Mouse (Mus musculus) heart, adult 11 months (tissue): ENCODE results near the gene Gper1.
A peak's percentile ranks its signal among the peaks of the same experiment; 100 is the strongest.

ENCODE experiments used
- DNase-seq: peaks from one replicate; pipeline ENCODE4 v3.0.0; 2022

The Gper1 gene

DNA sequence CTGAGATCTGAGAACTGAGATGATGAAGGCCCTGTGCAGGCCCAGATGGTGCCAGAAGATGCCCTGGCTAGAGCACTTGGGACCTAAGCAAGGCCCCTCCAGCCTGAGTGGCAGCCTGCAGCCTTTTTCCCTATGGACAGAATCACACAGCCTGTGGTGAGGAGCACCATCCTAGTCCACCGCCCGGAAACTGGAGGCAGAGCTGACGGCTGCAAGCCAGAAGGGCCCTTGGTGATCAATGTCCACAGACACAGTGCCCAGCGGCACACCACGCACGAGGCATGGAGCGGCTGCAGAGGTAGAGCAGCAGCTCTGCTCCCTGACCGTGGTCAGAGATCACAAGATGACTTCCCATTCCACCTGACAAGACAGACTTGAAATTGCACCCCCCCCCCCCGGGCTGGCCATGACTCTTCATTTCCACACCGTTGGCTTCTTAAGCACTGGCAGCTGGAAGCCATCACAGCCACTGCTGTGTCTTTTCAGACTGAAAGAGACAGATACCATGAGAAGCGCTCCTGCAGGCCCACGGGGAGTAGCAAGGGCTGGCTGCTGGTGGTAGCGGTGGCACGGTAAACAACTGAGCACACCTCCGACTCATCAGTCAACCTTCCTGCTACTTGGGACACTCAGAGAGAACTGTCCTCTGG is 11.2 kb upstream of the Gper1 start:
- peak; percentile 88 for DNase-seq

DNA sequence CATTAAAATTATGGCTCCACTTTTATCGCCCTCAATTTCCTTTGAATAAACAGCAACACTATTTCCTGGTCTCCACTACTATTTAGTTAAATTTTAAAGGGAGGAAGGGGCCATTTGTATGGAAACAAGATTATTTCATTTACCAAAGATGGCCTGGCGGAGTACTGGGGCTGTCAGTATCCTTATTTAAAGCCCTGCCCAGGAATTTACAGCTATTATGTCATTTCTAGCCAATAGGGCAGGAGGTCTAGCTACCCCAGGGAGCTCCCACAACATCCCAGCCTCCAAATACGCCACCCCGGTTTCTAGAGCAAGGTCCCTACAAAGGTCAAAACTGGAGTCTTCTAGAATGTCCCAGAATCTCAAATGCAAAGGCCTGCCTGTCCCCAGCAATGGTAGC is 9.4 kb upstream of the Gper1 start:
- DNase-seq: no peak

DNA sequence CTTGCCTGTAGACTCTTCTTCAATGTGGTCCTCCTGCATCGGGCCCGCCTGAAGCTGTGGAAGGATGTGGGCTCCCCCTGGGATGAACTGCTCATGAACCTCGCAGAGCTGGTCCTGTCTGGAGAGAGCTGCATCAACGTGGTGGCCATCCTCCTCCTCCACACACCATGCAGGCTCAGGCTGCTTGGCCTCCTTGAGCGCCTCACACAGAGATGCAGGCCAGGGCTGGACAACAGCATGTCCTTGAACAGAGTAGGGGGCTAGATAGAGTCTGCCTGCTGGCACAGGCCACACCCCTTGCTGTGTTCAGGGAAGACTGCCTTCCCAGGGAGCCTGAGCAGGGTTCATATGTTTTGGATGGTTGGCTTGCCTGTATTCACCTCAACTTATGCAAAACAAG is 8.0 kb upstream of the Gper1 start:
- peak; percentile 90 for DNase-seq

DNA sequence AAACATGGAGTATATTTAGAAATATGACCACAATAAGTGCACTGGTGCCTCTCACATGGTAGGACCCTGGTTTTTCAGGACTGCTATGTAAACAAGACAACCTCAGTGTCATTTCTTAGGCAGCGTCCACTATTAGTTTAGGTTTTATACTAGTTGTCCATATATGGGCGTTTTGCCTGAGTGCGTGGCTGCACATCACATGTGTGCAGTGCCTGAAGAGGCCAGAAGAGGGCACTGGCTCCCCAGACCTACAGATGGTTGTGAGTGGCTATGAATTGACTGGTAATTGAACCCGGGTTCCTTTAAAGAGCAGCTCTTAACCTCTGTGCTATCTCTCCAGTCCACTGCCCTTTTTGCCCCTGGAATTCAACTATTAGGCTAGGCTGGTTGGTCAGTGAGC is 6.0 kb upstream of the Gper1 start:
- DNase-seq: no peak

DNA sequence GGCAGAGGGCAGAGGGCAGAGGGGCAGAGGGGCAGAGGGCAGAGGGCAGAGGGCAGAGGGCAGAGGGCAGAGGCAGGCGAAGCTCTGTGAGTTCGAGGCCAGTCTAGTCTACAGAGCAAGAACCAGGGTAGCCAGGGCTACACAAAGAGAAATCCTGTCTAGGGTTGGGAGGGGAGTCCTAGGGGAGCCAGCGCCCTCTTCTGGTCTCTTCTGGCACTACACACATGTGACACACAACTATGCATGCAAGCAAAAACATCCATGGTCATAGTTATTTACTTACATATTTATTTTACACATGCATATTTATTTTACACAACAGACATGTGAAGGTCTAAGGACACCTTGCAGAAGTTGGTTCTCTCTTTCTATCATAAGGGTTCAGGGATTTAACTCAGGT is 5.5 kb upstream of the Gper1 start:
- no peak for DNase-seq

DNA sequence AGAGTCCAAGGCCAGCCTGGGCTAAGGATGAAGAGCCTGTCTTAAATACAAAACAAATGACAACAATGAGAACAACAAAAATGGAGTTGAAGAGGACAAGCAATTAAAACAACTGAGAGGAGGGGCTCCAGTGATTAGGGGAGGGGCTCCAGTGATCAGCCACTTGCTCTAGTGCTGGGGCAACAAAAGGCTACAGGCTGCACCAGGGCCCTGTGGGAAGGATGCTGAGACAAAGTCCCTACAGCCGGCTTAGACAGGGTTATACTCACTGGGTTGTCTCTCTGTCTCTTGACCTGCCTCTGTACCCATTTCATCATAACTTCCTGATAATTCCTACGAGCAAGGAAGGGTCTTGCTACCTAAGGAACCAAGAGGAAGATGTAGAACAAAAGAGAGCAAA is 4.8 kb upstream of the Gper1 start:
- no peak for DNase-seq

DNA sequence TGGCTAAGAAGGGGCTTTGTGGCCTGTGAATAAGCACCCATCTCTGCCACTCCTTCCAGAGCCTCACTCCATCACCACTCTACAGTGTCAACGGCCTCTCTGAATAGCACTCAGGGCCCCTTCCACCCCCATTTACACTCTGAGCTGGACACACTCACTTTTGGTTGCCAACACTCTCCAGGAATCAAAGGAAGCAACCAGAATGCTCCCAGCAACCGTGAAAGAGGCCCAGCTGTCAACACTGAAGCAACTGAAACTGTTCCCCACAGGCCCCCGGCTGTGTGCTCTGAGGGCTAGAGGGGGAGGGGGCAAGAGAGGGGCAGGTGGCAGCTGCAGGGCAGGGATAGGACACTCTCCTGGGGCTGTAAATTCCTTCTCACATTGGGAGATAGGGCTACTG is 4.3 kb upstream of the Gper1 start:
- peak; percentile 89 for DNase-seq

DNA sequence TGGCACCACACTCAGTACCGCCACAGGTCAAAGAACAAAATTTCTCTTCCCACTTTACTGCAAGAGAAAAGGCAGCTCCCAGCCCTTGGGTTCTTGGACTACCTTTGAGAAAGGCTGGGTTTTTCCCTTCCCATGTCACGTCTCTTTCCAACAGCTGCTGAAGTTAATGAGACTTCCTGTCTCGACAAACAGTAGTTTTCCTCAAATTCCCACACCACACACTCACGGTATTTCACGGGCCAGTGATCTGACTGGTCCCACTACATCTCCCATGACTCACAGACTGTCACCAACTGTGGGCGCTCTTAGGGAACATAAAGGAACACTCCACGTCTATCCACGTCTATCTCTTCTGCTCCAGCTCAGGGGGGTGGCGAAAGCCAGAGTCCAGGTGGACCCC is 2.2 kb downstream of the Gper1 start:
- no peak for DNase-seq

DNA sequence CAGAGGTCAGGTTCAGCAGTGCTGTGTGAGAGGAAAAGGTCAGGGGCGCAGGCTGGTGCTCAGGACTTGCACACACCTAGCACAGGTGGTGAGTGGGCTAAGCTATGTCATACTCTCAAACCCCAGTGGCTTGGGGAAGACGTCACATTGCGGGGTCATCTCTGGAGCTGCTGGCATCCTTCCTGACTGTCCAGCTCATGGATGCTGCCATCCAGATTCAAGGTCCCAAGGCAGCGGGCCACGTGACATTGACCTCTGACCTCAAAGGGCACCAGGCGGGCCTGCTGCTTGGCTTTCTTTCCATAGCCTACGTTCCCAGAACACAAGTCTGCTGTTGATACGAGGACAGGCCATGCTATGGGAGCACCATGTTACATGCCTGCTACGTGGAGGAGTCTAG is 4.0 kb downstream of the Gper1 start:
- DNase-seq: no peak

DNA sequence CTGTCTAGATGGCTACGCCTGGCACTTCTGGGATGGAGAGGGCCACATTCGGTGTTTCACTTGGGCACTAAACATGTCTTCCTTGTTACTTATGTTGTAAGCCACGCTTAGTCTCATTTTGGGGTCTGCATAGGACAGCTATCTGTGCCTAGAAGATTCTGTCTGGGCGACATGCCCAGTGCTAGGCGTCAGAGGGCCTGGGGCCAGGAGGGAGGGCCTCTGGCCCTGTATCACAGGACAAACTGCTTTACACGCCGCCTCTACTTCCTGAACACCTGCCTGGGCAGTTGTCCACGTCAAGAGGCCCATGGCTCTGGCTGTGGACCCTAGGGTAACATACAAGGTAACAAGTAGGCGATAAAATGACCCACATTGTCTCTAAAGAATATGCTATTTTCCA is 5.0 kb downstream of the Gper1 start:
- peak; percentile 95 for DNase-seq

DNA sequence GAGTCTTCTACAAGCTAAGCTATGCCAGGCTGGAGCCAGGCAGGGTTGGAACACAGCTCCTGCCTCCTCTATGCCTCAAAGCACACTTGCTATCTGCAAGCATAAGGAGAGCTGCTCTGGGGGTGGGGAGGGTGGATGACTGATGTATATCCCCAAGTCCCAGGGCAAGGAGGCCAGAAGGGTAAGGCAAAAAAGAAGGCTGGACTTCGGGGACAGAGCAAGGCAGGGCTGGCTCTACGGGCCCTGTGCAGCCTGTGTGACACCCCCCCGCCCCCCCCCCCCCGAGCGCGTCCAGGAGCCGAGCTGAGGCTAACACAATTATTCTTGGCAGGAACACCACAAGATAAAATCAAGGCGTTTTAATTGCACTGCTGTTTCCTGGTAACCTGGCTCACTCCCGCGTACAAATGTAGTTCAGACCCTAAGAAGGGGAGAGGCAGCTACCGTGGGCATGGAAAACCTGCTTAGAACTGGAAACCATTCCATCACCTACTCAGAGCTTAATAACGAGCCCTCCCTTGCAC is 6.9 kb downstream of the Gper1 start:
- DNase-seq: no peak

DNA sequence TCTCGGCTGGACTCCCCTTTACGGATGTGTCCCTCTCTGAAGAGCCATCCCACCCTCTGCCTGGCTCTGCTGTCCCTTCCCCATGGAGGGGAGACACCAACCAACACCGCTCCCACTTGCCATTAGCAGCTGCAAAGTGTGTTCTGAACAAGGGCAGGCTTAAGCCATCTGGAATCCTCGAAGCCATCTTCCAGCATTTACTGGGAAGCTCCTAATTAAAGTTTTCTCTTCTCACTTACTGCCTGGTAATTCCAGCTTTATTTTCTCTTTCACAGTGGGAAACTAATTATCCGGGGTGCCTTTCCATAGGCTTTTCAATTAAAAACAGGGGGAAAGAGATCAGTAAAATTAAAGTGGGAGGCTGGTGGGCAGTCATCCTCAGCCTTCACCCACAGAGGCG is 9.4 kb downstream of the Gper1 start:
- no peak for DNase-seq

DNA sequence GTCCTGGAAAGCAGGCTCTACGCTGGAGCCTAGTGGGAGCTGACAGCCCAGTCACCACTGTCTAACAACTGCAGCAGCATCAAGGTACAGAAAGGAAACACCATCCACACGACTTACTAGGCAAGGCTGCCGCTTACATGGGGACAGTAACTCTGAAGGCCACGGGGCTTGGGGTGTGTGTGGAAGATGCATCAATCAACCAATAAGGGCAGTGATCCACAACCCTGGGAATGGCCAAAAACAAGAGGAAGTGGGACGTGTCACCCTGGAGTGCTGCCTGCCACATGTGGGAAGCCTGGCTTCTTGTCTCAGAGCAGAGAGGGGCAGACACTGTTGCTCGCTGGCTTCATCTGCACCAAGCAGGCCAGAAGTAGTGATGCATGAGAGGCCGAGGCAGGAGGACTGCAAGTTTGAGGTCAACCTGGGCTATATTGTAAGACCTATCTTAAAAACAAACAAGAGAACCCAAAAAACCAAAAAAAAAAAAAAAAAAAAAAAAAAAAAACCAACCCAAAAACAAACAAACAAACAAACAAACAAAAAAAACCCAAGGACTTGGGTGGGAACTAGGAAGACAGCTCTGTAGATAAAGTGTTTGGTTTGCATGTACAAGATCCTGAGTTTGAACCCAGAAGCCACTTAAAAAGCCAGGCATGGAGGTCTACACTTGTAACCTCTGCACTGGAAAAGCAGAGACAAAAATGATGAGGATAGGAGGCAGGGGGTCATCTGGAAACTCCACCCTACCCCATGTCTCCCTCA is 10.0 kb downstream of the Gper1 start:
- peak; percentile 94 for DNase-seq

DNA sequence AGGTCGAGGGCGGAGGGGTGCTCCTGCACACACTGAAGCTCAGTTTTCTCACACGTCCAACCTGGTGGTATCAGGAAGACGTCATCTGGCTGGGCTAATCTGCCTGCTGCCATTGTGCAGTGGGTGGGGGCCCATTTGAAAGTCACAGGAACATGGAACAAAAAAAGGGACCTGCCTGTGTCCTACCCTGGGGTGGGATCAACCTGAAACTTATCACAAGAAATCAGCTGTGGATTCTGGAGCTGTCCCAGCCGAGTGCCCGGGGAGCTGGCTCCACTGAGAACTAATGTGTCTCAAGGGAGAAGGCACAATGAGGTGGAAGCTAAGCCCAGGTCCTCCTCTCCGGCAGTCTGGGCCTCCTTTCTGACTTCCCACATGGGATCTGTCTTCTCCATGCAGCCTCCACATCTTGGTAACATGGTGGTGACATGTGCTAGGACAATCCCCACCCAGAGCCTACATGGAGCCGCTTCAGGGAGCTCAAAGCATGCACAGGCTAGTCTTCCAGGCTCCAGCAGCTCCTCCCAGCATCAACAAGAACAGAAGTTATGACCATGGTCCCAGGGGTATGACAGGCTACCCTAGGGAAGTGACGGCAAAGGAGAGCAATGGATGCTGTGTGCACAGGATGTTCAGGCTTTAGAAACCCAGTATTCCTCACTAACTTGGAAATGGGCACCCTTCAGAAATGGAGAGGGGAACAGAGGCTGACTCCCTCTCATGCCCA is 11.1 kb downstream of the Gper1 start:
- DNase-seq: peak; percentile 97

DNA sequence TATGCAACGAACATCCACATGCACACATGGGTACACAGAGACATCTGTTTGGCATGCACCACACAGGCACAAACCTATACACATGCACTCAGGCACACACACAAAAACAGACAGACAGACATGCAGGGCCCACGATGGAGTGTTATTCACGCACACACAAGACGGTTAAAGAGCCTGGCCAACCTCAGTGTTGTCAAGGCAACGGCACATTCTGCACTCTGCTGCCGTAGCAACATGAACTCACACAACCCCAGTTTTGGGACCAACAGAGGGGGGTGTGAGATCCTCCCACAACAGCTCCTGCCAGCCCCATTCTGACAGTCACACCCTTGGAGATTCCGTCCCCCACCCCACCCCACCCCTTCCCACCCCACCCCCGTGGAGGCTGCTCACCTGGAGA is 12.0 kb downstream of the Gper1 start:
- DNase-seq: peak; percentile 95

DNA sequence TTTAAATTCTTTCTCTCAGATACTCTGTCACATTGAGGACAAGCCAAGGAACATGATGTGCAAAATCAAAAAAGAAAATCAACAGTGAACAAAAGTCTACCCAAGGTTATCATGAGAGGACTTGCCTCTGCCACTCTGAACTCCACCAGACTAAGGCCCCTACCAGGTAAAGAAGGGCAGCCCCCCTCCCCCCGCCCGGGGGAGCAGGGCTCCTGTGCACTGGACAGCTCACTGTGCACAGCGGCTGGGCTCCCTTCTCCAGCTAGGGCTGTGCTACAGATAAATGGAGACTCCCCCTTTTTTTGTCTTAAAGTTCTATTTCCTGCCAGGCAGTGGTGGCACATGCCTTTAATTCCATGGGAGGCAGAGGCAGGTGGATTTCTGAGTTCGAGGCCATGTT is 14.8 kb downstream of the Gper1 start:
- no peak for DNase-seq

DNA sequence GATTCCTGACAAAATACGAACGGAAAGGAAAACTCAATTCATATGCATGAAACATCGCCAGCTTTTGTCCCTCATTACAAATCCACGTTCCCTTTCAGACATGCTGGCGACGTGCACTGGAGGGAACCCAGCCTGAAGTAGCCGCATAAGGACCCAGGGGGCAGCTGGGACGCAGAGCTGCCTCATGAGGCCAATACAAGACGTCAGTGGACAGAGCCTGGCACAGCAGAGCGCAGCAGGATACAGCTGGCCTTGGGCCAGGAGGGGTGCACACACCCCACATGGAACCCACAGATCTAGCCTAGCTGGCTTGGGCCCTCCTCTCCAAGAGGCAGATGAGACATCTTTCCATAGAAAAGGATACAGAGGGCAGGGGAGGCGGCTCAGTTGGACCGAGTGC is 15.5 kb downstream of the Gper1 start:
- DNase-seq: peak; percentile 88

DNA sequence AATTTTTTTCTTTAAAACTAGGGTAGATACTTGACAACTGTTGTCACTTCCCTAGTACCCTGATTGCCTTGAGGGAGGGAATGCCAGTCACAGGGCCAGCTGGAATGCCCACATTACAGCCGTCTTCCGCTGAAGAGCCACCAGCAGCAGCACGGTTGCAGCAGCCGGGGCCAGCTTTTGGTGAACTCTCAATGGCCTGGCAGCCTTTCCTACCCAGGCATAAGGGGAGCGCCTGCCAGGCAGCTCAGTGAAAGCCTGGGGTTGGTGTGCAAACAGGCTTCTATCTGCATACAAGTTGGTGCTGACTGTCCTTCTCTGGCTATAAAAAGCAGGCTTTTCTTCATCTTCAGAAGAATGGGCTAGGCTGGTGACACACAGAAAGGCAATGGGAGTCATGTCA is 17.5 kb downstream of the Gper1 start:
- DNase-seq: peak; percentile 96

DNA sequence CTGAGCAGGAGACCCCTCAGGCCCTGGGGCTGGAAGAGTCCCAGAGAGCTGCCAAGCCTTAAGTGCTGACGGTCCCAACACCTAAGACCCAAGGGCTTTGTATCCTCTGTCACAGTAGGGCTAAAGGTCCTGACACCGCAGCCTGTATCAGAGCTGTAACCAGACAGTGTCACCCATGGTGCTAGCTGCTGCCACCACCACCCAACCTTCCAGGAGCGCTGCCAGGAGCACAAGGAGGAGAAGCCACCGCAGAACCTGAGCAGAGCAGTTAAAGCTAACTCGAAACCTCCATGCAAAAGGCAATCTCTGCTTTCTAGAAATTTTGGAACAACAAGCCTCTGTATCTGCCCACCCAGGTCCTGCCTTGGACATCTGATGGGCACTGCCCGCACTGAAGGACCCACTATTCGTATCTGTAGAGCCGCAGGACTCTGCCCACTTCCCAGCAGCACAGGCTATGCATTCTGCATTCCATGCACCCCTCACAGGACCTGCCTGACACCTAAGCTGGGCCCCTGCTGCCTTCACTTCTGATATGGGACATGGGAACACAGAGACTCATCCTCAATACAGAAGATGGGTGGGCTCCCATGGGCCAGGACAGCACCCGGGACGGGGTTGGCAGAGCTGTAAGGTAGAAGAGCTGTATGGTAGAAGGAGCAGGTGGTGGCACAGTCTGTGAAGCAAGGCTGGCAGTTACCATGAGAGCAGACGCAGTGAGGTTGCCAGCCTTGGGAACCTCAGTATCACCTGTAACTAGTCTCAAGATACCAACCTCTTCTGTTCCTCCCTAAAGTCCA is 18.2 kb downstream of the Gper1 start:
- peak; percentile 90 for DNase-seq

DNA sequence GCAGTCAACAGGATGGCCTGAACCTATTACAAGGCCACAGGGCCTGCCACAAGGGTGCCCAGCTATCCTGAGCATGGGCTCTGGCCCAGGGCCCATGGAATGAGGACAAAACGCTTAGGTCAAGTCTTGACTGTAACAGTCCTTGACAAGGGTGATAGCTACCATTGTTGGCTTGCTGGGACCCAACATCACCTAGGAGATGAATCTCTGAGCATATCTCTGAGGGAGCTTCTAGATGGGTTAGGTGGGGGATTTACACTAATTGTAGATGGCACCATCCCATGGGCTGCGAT is 18.7 kb downstream of the Gper1 start:
- peak; percentile 92 for DNase-seq

DNA sequence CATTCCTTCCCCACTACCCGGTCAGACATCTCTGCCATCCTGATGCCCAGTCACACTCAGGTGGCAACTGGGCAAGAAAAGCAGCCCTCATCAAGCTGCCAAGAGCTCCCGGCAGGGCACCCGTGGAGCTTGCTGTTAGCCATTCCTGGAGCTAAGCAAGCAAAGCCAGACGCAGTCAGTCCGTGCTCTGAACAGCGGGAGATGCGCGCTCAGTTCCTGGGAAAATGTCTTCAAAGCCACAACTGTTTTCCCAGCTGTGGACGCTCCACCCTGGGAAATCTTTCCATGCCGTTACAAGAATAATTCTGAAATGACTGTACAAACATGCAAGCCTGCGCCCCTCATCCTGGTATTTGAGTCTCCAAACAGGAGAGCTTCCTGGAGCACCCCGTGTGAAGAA is 19.5 kb downstream of the Gper1 start:
- DNase-seq: peak; percentile 89

DNA sequence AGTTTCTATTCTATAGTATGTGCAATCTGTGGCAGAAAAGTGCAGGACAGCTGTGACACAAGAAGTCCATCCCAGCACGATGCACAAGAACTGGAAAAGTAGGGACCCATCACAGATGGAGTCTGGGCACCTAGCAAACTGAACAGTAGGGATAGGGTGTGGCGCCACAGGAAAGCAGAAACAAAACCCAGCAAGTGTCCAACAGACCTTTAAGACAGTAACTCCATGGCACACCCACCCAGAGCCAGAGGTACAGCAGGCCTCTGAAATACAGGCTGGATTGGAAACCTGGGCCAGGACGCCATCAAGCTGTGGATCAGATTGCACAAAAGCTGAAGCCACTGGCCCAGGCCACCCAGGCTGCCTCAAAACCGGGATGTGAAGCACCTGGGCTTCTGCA is 20.0 kb downstream of the Gper1 start:
- DNase-seq: peak; percentile 90

DNA sequence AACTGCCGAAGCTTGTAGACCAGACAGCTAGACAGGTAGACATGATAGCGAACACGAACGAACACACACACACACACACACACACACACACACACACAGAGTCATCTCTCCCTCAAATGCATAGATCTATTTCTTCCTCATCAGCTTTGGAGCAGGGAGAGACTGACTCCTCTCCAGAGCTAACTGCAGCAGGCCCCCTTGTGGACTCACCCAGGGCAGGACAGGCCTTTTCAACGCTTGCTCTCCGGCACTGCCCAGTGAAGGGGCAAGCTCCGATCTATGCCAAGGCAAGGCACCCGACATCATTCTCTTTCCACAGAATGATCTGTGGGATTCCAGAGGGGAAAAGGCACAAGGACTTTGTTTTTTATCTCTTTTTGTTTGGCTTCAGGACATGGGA is 22.3 kb downstream of the Gper1 start:
- DNase-seq: no peak
